Mouse (Mus musculus) kidney, adult 2 months (tissue): ENCODE data around the gene Dse.

Experiments
- CTCF ChIP-seq: fragments of 200-500 bp; conservative IDR thresholded peaks from 2 replicates; pipeline ENCODE4 v1.5.1; 2011; ENCODE audit warnings: low read depth, mild to moderate bottlenecking, control low read depth, low read length, moderate library complexity, mixed read lengths; ENCODE audit not compliant: insufficient read depth, insufficient read length
- POLR2A ChIP-seq: fragments of 200-500 bp; IDR thresholded peaks from one replicate; pipeline ENCODE4 v1.6.1; 2011; ENCODE audit warnings: low read depth, low read length, control low read depth

DNA sequence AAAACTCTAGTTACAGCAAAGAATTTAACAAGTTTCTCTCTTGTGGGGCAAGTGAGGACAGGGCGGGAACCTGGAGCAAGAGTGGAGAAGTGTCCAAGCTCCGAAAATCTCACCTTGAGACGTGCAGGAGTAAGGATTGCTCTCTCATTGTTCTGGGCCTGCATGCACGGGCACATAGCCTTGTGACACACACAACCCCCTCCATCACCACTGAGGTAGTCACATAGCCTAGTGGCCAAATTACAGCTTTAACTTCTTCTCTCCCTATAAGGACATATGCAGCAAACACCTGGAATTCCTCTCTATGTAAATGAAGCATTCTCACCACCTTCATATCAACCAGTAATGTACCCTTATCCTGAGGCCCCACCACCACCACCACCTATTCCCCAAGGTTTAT lies 22.0 kb upstream of the Dse start:
- TF ChIP-seq POLR2A: no peak
- no peak for TF ChIP-seq CTCF
